Mouse (Mus musculus) frontal cortex, postnatal 14 days (tissue): ENCODE results near the gene Myo3a.

Experiments used
- DNase-seq, 2 experiments: peaks; one replicate each; pipeline ENCODE4 v3.0.0; 2022; ENCODE audit warnings: low spot score in 2 of 2

The Myo3a gene

DNA sequence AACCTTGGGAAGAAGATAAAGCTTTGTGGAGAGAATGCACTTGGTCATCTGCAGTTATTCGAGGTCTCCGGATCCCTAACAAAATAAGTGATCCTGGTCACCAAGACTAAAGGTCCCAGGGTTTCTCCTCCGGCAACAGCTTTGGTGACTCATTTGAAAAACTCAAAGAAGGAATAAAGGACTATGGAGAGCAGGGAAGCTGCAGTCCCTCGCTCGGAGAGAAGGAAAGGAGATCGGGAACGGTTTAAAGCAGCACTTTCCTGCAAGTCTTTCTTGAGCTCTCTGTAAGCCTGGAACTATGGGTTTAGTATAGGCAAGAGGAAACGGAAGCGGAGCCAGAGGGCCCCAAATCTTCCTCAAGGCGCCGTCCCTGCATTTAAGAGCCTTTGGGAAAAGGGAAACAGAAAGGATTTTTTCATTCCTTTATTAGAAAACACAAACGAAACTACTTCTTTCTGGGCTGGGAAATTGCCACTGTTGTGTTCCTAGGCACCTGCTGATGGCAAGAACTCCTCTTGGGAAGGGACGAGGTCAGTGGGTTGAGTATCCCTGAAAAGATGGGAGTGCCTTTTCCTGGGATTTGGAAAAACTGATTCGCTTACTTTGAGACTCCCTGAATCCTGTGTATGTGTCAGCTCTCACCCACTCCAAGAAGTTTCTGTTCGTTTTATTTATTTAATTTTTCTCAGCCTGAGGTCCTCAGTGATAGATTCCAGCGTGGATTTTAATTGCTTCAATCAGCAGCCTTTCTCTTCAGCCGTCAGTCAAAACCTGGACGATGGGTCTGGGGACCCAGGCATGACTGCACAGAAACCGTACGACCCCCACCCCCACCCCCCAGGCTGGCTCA is 393.9 kb downstream of the Myo3a start:
- DNase-seq: peak in 1 of 2 experiments; percentile 8

DNA sequence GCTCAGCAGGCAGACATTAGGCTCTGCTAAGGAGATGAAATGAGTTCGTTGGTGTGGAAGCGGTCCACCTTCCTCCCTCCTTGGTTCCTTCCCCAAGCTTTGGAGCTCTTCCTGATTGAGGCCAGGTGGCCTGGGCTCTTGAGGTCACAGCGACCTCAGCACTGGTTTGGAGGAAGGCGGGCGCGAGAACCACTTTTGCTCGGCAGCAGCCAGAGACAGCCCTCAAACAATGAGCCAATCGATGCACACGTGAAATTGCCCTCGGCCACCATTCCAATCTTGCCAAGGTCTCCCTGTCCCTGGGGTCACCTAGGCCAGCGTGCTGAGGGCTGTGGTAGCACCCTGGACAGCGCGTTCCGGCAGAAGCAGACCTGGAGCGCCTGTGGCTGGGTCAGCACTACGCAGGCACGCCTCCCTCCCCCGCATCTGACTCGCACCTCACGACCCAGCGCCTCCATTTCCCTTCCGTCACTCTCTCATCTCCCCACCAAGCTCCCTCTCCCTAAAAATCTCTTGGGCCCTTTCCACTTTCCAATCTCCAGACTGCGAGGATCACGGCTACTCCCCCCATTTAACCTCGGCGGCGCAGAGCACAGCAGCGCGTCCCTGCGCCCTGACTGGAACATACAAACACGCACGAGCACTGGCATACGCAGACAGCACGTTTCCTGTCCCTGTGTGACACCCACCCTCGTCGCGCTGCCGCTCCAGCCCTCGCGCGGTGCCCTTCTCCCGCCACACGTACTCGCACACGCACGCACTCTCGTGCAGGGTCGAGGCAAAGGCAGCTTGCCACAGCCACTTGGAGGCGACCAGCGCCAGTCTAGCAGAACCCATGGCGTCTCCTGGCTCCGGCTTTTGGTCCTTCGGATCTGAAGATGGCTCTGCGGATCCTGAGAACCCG is 394.8 kb downstream of the Myo3a start, which contains the start of gene Gad2:
Gene Gad2, plus strand, starts transcription at position 378 of the 904 bp plus-strand sequence.
- DNase-seq: peak in 1 of 2 experiments; percentile 25

DNA sequence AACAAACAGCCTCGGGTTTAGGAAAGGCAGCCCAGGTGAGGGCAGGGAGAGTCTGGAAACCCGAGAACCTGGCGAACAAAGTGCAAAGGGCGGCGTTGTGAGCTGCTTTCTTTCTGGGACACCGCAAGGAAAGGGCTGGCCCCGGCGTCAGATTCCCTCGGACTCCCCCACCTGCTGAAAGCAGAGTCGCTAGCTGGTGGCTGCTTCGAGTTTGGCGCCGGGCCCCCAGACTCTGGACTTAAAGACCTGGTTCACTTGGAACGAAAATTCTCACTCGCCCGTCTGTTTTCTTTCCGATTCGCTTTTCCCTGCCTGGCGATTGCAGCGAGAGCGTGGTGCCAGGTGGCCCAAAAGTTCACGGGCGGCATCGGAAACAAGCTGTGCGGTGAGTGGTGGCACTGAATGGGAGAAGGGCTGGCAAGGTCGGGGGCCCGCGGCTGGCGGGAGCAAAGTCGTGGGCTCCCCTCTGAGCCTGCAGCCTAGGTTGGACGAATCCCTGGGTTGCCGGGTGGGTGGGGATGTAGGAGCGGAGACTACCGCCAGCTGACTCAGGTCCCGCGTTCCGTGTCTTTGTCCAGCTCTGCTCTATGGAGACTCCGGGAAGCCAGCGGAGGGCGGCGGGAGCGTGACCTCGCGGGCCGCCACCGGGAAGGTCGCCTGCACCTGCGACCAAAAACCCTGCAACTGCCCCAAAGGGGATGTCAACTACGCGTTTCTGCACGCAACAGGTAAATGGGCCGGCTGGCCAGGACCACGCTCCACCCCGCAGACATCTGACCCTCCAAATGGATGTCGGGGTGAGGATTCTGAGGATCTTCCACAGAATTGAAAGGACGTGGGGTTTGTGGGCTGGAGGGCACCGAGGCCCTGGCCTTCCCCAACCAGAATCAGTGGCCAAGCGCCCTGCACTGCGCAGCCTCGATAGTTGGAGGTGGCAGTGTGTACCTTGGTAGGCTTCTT is 396.1 kb downstream of the Myo3a start:
- DNase-seq: no peak

DNA sequence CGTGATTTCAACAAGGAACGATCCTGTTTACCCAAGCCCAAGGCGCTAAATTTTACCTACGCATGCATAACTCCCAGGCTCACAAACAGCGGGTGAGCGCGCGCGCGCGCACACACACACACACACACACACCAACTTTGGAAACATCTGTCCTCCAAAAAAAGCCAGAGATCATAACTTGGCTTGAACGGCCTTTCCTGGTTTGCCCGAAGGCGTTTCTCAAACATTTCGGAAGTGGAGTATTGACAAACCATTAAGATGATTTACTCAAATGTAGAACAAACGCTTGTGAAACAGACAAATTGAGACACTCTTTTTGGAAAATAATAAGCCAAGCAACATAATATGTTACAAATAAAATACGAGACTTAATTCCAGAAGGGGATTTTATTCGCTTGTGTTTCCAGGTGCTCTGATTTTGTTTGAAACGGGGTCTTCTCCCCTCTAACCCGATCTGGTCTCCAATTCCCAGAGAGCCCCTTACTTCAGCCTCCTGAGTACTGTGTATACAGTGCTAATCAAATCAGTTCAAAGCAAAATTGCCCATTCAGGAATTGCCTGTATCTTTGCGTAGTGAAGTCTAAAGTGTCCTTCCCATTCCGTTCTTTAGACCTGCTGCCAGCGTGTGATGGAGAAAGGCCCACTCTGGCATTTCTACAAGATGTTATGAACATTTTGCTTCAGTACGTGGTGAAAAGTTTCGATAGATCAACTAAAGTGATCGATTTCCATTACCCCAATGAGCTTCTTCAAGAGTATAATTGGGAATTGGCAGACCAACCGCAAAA is 397.1 kb downstream of the Myo3a start:
- DNase-seq: no peak

DNA sequence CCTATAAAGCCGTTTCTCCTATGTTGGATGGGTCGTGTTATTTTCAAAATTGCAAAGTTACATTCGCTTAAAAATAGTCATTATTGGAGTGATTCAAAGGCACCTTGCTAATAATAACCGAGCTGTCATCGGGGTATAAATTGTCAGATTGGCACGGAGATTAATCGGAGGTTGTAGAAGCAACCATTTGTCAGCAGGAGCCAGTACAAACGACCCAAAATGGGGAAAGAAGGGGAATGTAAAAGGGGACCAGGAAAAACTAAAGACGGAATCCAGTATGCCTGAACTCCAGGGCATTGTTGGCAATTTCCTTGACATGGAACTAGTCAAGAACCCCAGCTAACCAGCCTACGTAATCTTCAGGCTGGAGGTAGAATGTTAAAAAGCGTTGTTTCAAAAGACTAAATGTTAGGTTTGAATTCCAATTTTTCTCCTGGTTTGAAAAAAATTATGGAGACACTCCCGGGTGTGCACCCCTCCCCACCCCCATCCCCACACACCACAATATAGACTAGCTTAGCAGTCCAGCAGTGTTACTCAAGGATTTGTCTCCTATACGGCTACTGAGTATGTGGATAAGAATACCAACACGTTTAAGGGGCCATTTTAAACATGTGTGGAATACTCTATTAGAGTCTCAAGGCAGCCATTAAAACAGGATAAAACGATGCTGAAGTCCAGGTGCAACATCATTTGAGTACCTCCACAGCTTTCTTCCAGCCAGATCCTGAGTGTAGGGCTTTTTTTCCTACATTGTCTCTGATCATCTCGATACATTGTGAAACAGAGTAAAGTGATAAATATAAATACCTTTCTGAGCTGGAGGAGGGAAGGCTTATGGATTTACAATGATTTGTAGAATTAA is 398.0 kb downstream of the Myo3a start:
- no peak for DNase-seq

DNA sequence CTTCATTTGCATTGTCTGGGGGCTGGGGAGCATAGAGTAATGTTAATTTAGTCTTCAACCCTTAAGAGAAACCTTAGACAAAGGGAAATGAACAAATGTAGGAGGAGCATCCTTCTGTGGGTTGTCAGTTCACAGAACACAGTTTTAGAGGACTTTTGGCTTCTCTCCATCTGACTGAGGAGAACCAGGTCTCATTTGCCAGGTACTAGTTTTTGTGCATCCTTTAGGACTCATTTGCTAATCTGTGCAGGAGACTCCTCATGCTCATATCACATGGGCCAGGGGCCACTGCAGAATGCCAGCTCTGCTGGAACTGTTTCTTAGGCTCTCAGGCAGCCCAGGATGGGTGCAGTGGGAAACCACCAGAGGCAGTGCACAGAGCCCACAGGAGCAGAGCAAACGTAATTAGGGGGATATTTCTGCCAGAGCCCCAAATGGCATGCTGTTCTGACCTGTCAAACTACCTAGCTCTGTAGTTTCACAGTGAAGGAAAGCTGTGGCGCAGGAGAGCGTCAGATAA is 399.9 kb downstream of the Myo3a start:
- DNase-seq: no peak

DNA sequence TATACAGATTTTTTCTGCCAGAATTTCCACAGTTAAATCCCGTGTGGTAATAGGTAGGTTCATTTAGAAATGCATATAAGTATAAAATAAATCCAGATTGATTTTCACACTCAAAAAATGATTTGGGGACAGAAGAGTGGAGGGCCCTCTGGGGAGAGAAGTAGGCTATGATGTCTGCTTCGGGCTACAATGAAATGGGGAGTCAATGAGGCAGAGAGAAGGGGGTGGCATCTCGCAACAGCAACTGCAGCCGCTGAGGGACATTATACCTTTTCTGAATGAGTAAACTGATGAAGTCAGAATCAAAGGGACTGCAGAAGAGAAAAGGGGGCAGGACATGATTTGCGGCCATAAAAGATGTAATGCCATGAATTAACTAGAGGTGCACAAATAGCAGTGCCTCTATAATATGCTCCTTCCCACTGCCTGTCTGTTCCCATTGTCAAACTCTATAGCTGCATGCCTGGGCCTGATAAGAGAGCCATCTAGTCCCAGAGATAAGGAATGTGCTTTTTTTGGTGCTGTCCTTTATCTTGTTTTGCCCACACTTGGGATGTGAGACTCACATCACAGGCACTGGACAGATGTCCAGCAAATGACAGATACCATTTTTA is 400.6 kb downstream of the Myo3a start:
- no peak for DNase-seq

DNA sequence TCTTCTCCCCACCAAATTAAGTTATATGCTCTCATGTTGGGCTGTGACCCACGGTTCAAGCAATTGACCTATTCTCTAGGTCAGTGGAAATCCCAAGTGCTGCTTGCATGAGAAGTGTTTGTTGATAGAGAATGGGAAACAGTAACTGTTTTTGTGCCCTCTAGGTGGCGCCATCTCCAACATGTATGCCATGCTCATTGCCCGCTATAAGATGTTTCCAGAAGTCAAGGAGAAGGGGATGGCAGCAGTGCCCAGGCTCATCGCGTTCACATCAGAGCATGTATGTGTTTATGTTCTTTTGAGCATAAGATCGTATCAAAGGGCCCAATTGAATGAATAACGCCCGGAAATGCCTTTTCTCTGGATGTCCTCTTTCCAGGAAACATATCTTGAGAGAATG is 407.5 kb downstream of the Myo3a start:
- no peak for DNase-seq

DNA sequence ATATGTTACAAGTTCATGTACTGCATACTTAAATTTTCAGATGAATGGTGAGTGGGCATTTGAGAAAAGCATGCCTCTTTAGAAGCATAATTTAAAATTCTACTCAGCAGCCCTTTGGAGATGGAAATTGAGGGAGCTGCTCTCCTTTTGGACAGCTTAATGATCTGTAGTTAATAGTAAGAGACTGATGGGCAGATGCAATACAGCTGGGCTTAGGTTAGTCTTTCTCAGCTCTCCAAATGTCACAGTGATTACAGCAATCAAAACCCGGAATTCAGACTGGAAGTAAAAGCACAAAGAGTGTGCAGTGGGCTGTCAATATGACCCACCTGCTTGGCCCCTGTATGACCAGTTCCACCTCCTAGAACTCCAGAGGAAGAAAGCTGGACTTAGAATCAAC is 418.8 kb downstream of the Myo3a start:
- no peak for DNase-seq

DNA sequence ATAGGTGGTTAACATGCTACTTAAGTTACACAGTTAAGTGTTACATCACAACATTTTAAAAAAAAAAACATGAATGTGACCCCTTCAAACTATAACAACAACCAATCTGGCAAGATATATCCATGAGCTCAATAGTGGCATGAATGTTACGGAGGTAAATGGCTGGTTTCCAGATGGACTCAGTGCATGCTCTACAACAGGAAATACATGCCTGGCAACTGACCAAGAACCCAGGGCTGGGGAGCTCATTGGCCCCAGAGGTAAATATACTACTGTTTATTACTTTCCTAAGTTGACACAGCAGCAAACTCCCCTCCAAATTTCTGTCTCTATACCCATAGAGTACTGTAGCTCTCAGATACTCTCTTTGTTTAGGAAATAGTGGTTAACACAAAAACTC is 421.1 kb downstream of the Myo3a start:
- DNase-seq: no peak

DNA sequence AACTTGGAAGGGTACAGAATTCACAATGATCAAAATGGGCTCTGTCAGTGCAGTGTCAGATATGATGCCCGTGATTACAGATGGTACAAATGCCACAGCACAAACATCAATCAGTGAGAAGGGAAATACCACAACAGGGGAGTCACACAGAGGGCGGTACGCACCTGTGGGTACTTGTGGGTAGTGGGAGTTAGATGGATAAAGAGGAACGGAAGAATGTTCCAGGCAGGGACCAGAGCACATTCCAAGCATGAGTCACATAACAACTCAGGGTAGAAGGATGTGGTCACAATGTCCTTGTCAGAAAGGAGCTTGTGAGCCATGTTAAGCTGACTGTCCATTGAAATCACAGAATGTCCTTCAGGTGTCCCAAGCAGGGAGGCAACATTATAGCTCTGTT is 424.5 kb downstream of the Myo3a start:
- DNase-seq: no peak

DNA sequence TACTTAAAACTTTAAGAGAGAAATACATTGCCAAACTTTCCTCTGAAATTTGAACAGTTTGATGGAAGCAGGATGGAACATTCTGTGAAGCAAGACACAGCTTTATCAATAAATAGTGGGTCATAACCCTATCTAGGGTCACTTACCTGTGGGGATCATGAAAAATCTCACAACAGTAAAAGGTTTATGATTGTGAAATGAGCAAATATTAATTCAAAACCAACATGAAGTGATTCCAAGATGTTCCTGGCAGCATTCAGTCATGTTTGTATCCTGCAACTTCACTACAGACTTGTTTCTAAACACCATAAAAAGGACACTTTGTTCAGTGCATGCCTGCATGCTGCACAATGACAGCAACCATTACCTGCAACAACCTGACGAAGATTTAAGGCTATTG is 436.4 kb downstream of the Myo3a start:
- DNase-seq: no peak
